Mouse (Mus musculus) heart, postnatal 0 days (tissue): ENCODE measurements around the gene Fbxo21. TPM values are rescaled to one million over a fixed set of nuclear protein-coding genes. Genes with fewer than 3 reads are reported as not detected.

Experiments
- ATAC-seq: fragments of 200-750 bp; cut with Nextera tagmentation; 2 replicates; pipeline ENCODE4 v1.8.0; 2017; ENCODE audit warnings: low read depth, moderate number of reproducible peaks, moderate library complexity; ENCODE audit not compliant: insufficient read depth
- DNase-seq: peaks from one replicate; pipeline ENCODE4 v3.0.0-alpha.2; 2016; ENCODE audit warnings: low spot score
- H3K27ac ChIP-seq: fragments of 300-500 bp; sonication (generic); 2 replicates; pipeline ENCODE4 v1.5.1; 2014; ENCODE audit warnings: low read depth, mild to moderate bottlenecking
- H3K27me3 ChIP-seq: fragments of 300-500 bp; sonication (generic); 2 replicates; pipeline ENCODE4 v1.6.1; 2014; ENCODE audit warnings: low read length, mixed read lengths; ENCODE audit not compliant: control insufficient read depth, insufficient read depth
- H3K36me3 ChIP-seq: fragments of 300-500 bp; sonication (generic); replicated peaks from 2 replicates; pipeline ENCODE4 v1.6.1; 2014; ENCODE audit warnings: low read length, mixed read lengths; ENCODE audit not compliant: control insufficient read depth, insufficient read depth
- H3K4me1 ChIP-seq: fragments of 300-500 bp; sonication (generic); 2 replicates; pipeline ENCODE4 v1.6.1; 2014; ENCODE audit warnings: antibody characterized with exemption; ENCODE audit not compliant: control insufficient read depth, insufficient read depth
- H3K4me2 ChIP-seq: fragments of 300-500 bp; sonication (generic); 2 replicates; pipeline ENCODE4 v1.6.1; 2014; ENCODE audit warnings: low read depth, mild to moderate bottlenecking, low read length, moderate library complexity
- H3K4me3 ChIP-seq: fragments of 300-500 bp; sonication (generic); 2 replicates; pipeline ENCODE4 v1.5.1; 2014; ENCODE audit warnings: low read depth, low read length
- H3K9ac ChIP-seq: fragments of 300-500 bp; sonication (generic); replicated peaks from 2 replicates; pipeline ENCODE4 v1.6.1; 2014; ENCODE audit warnings: low read depth, low read length, mixed read lengths
- H3K9me3 ChIP-seq: fragments of 300-500 bp; sonication (generic); replicated peaks from 2 replicates; pipeline ENCODE4 v1.6.1; 2016; ENCODE audit warnings: low read length; ENCODE audit not compliant: control insufficient read depth
- CTCF ChIP-seq: IDR thresholded peaks from 2 replicates; pipeline ENCODE4 v1.5.1; 2016; ENCODE audit warnings: antibody characterized with exemption, control low read depth, low read depth
- EP300 ChIP-seq: IDR thresholded peaks from 2 replicates; pipeline ENCODE4 v1.6.1; 2016; ENCODE audit warnings: antibody characterized with exemption, low read depth
- WGBS: fragments of 180-500 bp; shearing (Covaris S2); extraction: QIAGEN DNeasy Blood & Tissue Kit; methylation state at CpG from one replicate; pipeline ENCODE4 v1.1.7; 2014; 5-methylcytosine and 5-hydroxymethylcytosine counted together
- polyA plus RNA-seq: library from polyadenylated mRNA; unstranded; fragments of >200 nt; fragmentation: Nextera tagmentation; extraction: Ambion mirVana; gene quantifications from 2 replicates; pipeline ENCODE4 v1.2.1, GENCODE M21; 2015
- total RNA-seq: library from RNA; depleted of rRNA; stranded (reverse); fragments of >200 nt; gene quantifications from 2 replicates; pipeline ENCODE4 v1.2.3, GENCODE M21; 2014; ENCODE audit warnings: low replicate concordance

The Fbxo21 gene
- total and polyA plus RNA-seq, 2 experiments from 2014 or later, result 36.0 to 50.8 TPM

- no peak for ATAC-seq
- no peaks in the 10 kb centered on the region for H3K4me1 ChIP-seq
- no peaks in the 10 kb centered on the region for H3K9me3 ChIP-seq
- H3K4me2 ChIP-seq, result no peak overlapping the region
- no peak for TF ChIP-seq EP300
- no peak for TF ChIP-seq CTCF
- no peak overlapping the region for H3K9ac ChIP-seq
- no peaks in the 10 kb centered on the region for H3K27me3 ChIP-seq
- no peak for DNase-seq
- 75% methylated on average over 6 of the region's 6 CpGs for WGBS
- H3K36me3 ChIP-seq, result no peaks in the 10 kb centered on the region
- no peak overlapping the region for H3K4me3 ChIP-seq
- no peak overlapping the region for H3K27ac ChIP-seq
Measured at GRCm38 (mm10) chr5:118044907-118045306, 68.4 kb downstream of the Fbxo21 start.

- Histone ChIP-seq H3K4me1 (no peaks in the 10 kb centered on the region), H3K27ac (no peak overlapping the region), H3K27me3 (no peaks in the 10 kb centered on the region), H3K9me3 (no peaks in the 10 kb centered on the region), H3K36me3 (no peaks in the 10 kb centered on the region), H3K4me3 (no peak overlapping the region), H3K4me2 (no peak overlapping the region), H3K9ac (no peak overlapping the region)
- DNase-seq, result no peak
- ATAC-seq, result no peak
- TF ChIP-seq CTCF (no peak), EP300 (no peak)
- 87% methylated on average over 9 of the region's 9 CpGs for WGBS
Measured at GRCm38 (mm10) chr5:118045385-118045784, 68.9 kb downstream of the Fbxo21 start.

GRCm38 (mm10) chr5:118047091-118047757 is 70.7 kb downstream of the Fbxo21 start:
- TF ChIP-seq CTCF (no peak), EP300 (no peak)
- ATAC-seq (no peak), DNase-seq (no peak)
- Histone ChIP-seq H3K4me2 (no peak overlapping the region), H3K27me3 (no peaks in the 10 kb centered on the region), H3K4me1 (no peaks in the 10 kb centered on the region), H3K27ac (no peak overlapping the region), H3K36me3 (no peaks in the 10 kb centered on the region), H3K4me3 (no peak overlapping the region), H3K9me3 (no peaks in the 10 kb centered on the region), H3K9ac (no peak overlapping the region)
- 89% methylated on average over 14 of the region's 14 CpGs for WGBS

GRCm38 (mm10) chr5:118048412-118048811 is 71.9 kb downstream of the Fbxo21 start:
- Histone ChIP-seq H3K4me3 (no peak overlapping the region), H3K27ac (no peak overlapping the region), H3K9ac (no peak overlapping the region), H3K4me1 (no peaks in the 10 kb centered on the region), H3K9me3 (no peaks in the 10 kb centered on the region), H3K36me3 (no peaks in the 10 kb centered on the region), H3K27me3 (no peaks in the 10 kb centered on the region), H3K4me2 (no peak overlapping the region)
- DNase-seq, result no peak
- TF ChIP-seq EP300 (no peak), CTCF (no peak)
- no peak for ATAC-seq
- 71% methylated on average over 4 of the region's 4 CpGs for WGBS

- H3K27me3 ChIP-seq, result no peaks in the 10 kb centered on the region
- H3K4me3 ChIP-seq, result no peak overlapping the region
- no peak overlapping the region for H3K27ac ChIP-seq
- 72% methylated on average over 5 of the region's 5 CpGs for WGBS
- H3K4me2 ChIP-seq, result no peak overlapping the region
- ATAC-seq, result no peak
- H3K9ac ChIP-seq, result no peak overlapping the region
- TF ChIP-seq CTCF (no peak), EP300 (no peak)
- H3K9me3 ChIP-seq, result no peaks in the 10 kb centered on the region
- no peaks in the 10 kb centered on the region for H3K36me3 ChIP-seq
- H3K4me1 ChIP-seq, result no peaks in the 10 kb centered on the region
- no peak for DNase-seq
Measured at GRCm38 (mm10) chr5:118048928-118049327, 72.4 kb downstream of the Fbxo21 start.

- Histone ChIP-seq H3K9ac (no peak overlapping the region), H3K4me2 (no peak overlapping the region), H3K4me1 (no peaks in the 10 kb centered on the region), H3K27ac (no peak overlapping the region), H3K27me3 (no peaks in the 10 kb centered on the region), H3K4me3 (no peak overlapping the region), H3K9me3 (no peaks in the 10 kb centered on the region), H3K36me3 (no peaks in the 10 kb centered on the region)
- 70% methylated on average over 4 of the region's 4 CpGs for WGBS
- no peak for DNase-seq
- TF ChIP-seq EP300 (no peak), CTCF (no peak)
- no peak for ATAC-seq
Measured at GRCm38 (mm10) chr5:118050743-118051142, 74.2 kb downstream of the Fbxo21 start.
